Mouse (Mus musculus) hindbrain, embryonic 10.5 days (tissue): ENCODE measurements at regions not wholly inside any gene's neighbourhood (a gene's known extent, or its start where the extent isn't known, plus 50 kb on each side); places are given as distances from the start of the nearest gene placed in this dataset.
A peak's percentile ranks its signal among the peaks of the same experiment; 100 is the strongest.

Experiments used
- DNase-seq: peaks from one replicate; pipeline ENCODE4 v3.0.0-alpha.2; 2017; ENCODE audit warnings: low spot score
- H3K27ac ChIP-seq: fragments of 300-500 bp; sonication (generic); 2 replicates; pipeline ENCODE4 v1.5.1; 2016; ENCODE audit warnings: mild to moderate bottlenecking, moderate library complexity
- H3K27me3 ChIP-seq: fragments of 300-500 bp; sonication (generic); 2 replicates; pipeline ENCODE4 v1.6.1; 2016; ENCODE audit warnings: mild to moderate bottlenecking; ENCODE audit not compliant: poor library complexity, insufficient read depth, severe bottlenecking
- H3K36me3 ChIP-seq: fragments of 300-500 bp; sonication (generic); 2 replicates; pipeline ENCODE4 v1.6.1; 2016; ENCODE audit warnings: mild to moderate bottlenecking, moderate library complexity
- H3K4me1 ChIP-seq: fragments of 300-500 bp; sonication (generic); replicated peaks from 2 replicates; pipeline ENCODE4 v1.6.1; 2016; ENCODE audit warnings: mild to moderate bottlenecking
- H3K4me3 ChIP-seq: fragments of 300-500 bp; sonication (generic); 2 replicates; pipeline ENCODE4 v1.5.1; 2016; ENCODE audit warnings: mild to moderate bottlenecking, moderate library complexity
- H3K9me3 ChIP-seq: fragments of 300-500 bp; sonication (generic); 2 replicates; pipeline ENCODE4 v1.6.1; 2016; ENCODE audit warnings: mild to moderate bottlenecking, moderate library complexity
- WGBS: fragments of 180-500 bp; shearing (Covaris S2); methylation state at CpG from one replicate; pipeline ENCODE4 v1.1.7; 2016; 5-methylcytosine and 5-hydroxymethylcytosine counted together

- 85% methylated on average over 7 of the region's 7 CpGs for WGBS
- Histone ChIP-seq H3K9me3 (no peaks in the 10 kb centered on the region), H3K27ac (no peak overlapping the region), H3K36me3 (no peaks in the 10 kb centered on the region), H3K4me3 (no peak overlapping the region), H3K4me1 (peaks cover 6% of the 10 kb centered on the region; the same call in 1 of the 2 replicates), H3K27me3 (no peaks in the 10 kb centered on the region)
- no peak for DNase-seq
Measured at GRCm38 (mm10) chr7:119384670-119385241, 74.3 kb downstream of the Gp2 start.

GRCm38 (mm10) chr7:119379935-119380334 lies 79.2 kb downstream of the Gp2 start:
- H3K27ac ChIP-seq, result 0 out of 2 replicates have a peak overlapping the region, but pooled peaks have one; percentile 12
- no peak overlapping the region for H3K4me3 ChIP-seq
- no peaks in the 10 kb centered on the region for H3K36me3 ChIP-seq
- peaks cover 8% of the 10 kb centered on the region; the same call in 1 of the 2 replicates for H3K4me1 ChIP-seq
- no peaks in the 10 kb centered on the region for H3K27me3 ChIP-seq
- H3K9me3 ChIP-seq, result no peaks in the 10 kb centered on the region
- no peak for DNase-seq
- 59% methylated on average over 3 of the region's 3 CpGs for WGBS

- Histone ChIP-seq H3K27ac (no peak overlapping the region; the same call in 1 of the 2 replicates), H3K9me3 (no peaks in the 10 kb centered on the region), H3K4me1 (0 out of 2 replicates have a peak, but pooled peaks cover 5% of the 10 kb centered on the region), H3K27me3 (no peaks in the 10 kb centered on the region), H3K36me3 (no peaks in the 10 kb centered on the region), H3K4me3 (no peak overlapping the region)
- WGBS, result 68% methylated on average over 1 of the region's 1 CpGs
- DNase-seq, result no peak
Measured at GRCm38 (mm10) chr7:119364268-119364596, 94.9 kb downstream of the Gp2 start.

GRCm38 (mm10) chr7:119363552-119364267 lies 95.4 kb downstream of the Gp2 start:
- 57% methylated on average over 5 of the region's 5 CpGs for WGBS
- H3K27ac ChIP-seq, result no peak overlapping the region
- H3K4me3 ChIP-seq, result no peak overlapping the region
- H3K27me3 ChIP-seq, result no peaks in the 10 kb centered on the region
- no peaks in the 10 kb centered on the region for H3K36me3 ChIP-seq
- 0 out of 2 replicates have a peak, but pooled peaks cover 5% of the 10 kb centered on the region for H3K4me1 ChIP-seq
- peak; percentile 15 for DNase-seq
- H3K9me3 ChIP-seq, result no peaks in the 10 kb centered on the region

GRCm38 (mm10) chr7:119357338-119357737 lies 101.7 kb downstream of the Gp2 start:
- DNase-seq, result no peak
- no peaks in the 10 kb centered on the region for H3K4me1 ChIP-seq
- no peaks in the 10 kb centered on the region for H3K9me3 ChIP-seq
- WGBS, result 75% methylated on average over 3 of the region's 3 CpGs
- no peaks in the 10 kb centered on the region for H3K36me3 ChIP-seq
- H3K27me3 ChIP-seq, result no peaks in the 10 kb centered on the region
- no peak overlapping the region for H3K27ac ChIP-seq
- H3K4me3 ChIP-seq, result no peak overlapping the region

GRCm38 (mm10) chr7:119356251-119356650 lies 102.8 kb downstream of the Gp2 start:
- Histone ChIP-seq H3K27me3 (no peaks in the 10 kb centered on the region), H3K4me1 (no peaks in the 10 kb centered on the region), H3K4me3 (no peak overlapping the region), H3K9me3 (no peaks in the 10 kb centered on the region), H3K27ac (no peak overlapping the region), H3K36me3 (no peaks in the 10 kb centered on the region)
- DNase-seq, result peak; percentile 42

- Histone ChIP-seq H3K4me3 (no peak overlapping the region), H3K4me1 (no peaks in the 10 kb centered on the region), H3K27me3 (no peaks in the 10 kb centered on the region), H3K9me3 (no peaks in the 10 kb centered on the region), H3K27ac (no peak overlapping the region), H3K36me3 (no peaks in the 10 kb centered on the region)
- DNase-seq, result no peak
- WGBS, result 91% methylated on average over 12 of the region's 12 CpGs
Measured at GRCm38 (mm10) chr7:119352571-119352970, 106.5 kb downstream of the Gp2 start.

GRCm38 (mm10) chr7:119350641-119351040 lies 108.4 kb downstream of the Gp2 start:
- WGBS, result 91% methylated on average over 1 of the region's 1 CpGs
- DNase-seq, result no peak
- Histone ChIP-seq H3K9me3 (no peaks in the 10 kb centered on the region), H3K27ac (no peak overlapping the region), H3K36me3 (no peaks in the 10 kb centered on the region), H3K27me3 (no peaks in the 10 kb centered on the region), H3K4me1 (no peaks in the 10 kb centered on the region), H3K4me3 (no peak overlapping the region)

- Histone ChIP-seq H3K27me3 (no peaks in the 10 kb centered on the region), H3K9me3 (no peaks in the 10 kb centered on the region), H3K36me3 (no peaks in the 10 kb centered on the region), H3K27ac (no peak overlapping the region), H3K4me1 (no peaks in the 10 kb centered on the region), H3K4me3 (no peak overlapping the region)
- DNase-seq, result no peak
- 86% methylated on average over 1 of the region's 1 CpGs for WGBS
Measured at GRCm38 (mm10) chr7:119343380-119343779, 115.7 kb downstream of the Gp2 start.

- no peak for DNase-seq
- Histone ChIP-seq H3K36me3 (no peaks in the 10 kb centered on the region), H3K4me3 (no peak overlapping the region), H3K27ac (no peak overlapping the region), H3K4me1 (peaks cover 24% of the 10 kb centered on the region), H3K9me3 (no peaks in the 10 kb centered on the region), H3K27me3 (peaks cover 7% of the 10 kb centered on the region)
- WGBS, result 80% methylated on average over 1 of the region's 1 CpGs
Measured at GRCm38 (mm10) chr7:119333102-119333501, 126.0 kb downstream of the Gp2 start.

- 2% methylated on average over 5 of the region's 5 CpGs for WGBS
- Histone ChIP-seq H3K9me3 (no peaks in the 10 kb centered on the region), H3K4me1 (peaks cover 24% of the 10 kb centered on the region), H3K27ac (no peak overlapping the region), H3K4me3 (no peak overlapping the region), H3K36me3 (no peaks in the 10 kb centered on the region), H3K27me3 (peaks cover 7% of the 10 kb centered on the region)
- peak; percentile 46 for DNase-seq
Measured at GRCm38 (mm10) chr7:119330460-119331109, 128.5 kb downstream of the Gp2 start.

GRCm38 (mm10) chr7:119296307-119296706 lies 111.9 kb upstream of the Gpr139 start:
- H3K4me1 ChIP-seq, result no peaks in the 10 kb centered on the region
- H3K4me3 ChIP-seq, result no peak overlapping the region
- no peaks in the 10 kb centered on the region for H3K36me3 ChIP-seq
- H3K27me3 ChIP-seq, result no peaks in the 10 kb centered on the region
- H3K9me3 ChIP-seq, result no peaks in the 10 kb centered on the region
- H3K27ac ChIP-seq, result no peak overlapping the region
- no peak for DNase-seq
- WGBS, result 62% methylated on average over 4 of the region's 4 CpGs

GRCm38 (mm10) chr7:119291442-119291841 lies 107.0 kb upstream of the Gpr139 start:
- no peak for DNase-seq
- H3K27ac ChIP-seq, result no peak overlapping the region
- H3K36me3 ChIP-seq, result no peaks in the 10 kb centered on the region
- WGBS, result 70% methylated on average over 2 of the region's 2 CpGs
- H3K9me3 ChIP-seq, result no peaks in the 10 kb centered on the region
- H3K4me3 ChIP-seq, result no peak overlapping the region
- no peaks in the 10 kb centered on the region for H3K27me3 ChIP-seq
- H3K4me1 ChIP-seq, result 0 out of 2 replicates have a peak, but pooled peaks cover under 1% of the 10 kb centered on the region
